Mouse (Mus musculus) ovary, postnatal 36 days (tissue): Measurements from ENCODE around the gene Yy1.

ENCODE experiments used
- DNase-seq: peaks from one replicate; pipeline ENCODE4 v3.0.0; 2022; ENCODE audit warnings: low spot score, mixed read lengths

Yy1 gene

DNA sequence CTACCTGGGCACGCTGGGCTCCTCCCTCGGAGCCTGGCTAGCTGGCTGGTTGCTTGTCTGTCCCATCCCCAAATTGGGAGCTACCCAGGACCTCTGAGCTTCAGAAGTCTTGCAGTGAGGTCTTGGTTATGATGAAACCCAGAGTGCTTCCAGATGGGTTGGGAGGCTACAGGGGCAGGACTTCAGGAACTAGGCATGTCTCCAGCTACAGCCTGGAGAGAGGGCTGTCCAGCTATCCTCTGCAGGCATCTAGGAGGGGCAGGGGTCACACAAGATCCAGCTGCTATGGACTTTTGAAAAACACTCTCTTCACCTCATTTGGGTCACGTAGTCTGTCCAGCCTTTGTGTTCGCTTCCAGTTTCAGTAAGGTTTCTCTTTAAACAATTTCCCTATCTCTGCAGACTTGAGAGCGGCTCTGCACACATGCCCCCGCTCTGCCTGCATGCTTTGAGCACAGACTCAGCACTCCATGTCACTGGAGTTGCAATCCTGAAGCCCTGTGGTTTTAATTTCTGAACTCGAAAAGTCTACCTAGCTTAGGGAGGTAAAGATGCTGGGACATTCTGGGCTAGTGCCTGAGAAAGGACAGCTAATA is 64.9 kb downstream of the Yy1 start:
- no peak for DNase-seq

DNA sequence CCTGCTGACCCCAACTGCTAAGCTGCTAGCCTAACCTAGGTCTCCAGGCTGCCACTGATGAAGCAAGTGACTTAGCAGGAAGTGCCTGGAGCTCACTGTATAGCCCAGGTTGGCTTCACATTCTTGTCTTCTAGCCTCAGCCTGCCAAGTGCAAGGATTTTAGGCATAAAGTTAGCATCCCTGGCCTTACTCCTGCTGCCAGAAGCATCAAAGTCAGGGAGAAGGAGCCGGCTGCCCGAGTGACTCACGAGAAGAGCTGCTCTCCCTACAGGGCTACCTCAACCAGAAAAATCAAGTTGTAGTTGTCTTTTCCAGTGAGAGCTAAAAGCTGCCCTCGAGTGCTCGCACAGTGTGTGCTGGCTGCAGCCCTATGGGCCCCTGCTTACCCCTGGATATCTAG is 65.7 kb downstream of the Yy1 start:
- DNase-seq = no peak

DNA sequence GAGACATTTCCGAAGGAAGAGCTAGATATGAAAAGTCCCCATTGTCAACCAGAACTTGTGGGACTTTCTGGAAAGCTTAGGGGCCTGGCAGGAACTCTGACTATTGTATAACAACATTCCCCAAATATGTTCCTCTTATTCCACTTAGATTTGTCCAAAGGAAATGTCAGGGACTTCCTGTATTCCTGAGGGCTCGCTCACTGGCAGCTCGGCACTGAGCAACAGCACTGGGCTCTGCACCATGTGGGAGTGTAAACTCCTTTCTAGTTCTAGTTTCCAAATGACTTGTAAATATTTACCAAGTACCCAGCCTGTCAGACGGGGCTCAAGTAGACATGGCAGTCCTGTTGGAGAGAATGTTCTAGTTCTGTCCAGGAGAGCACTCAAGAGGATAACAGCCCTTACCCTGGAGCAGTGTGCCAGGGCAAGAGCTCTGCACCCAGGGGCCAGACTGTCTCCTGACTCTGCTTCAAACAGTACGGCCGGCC is 72.3 kb downstream of the Yy1 start:
- DNase-seq = no peak

DNA sequence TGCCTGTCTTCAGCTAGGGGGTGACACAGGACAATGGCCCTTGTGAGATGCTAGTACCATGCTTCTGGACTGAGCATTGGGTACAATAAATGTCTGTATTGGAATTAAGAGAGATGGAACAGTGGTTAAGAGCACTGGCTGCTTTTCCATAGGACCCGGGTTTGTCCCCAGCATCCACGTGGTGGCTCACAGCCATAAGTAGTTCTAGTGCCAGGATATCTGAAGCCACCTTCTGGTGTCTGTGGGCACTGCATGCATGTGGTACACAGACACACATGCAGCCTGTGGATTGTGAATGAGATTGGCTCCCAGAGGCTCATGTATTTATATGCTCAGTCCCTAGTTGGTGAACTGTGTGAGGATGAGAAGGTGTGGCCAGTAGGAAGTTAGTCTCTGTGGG is 76.8 kb downstream of the Yy1 start:
- DNase-seq = no peak
